Mouse (Mus musculus) hindbrain, embryonic 16.5 days (tissue): ENCODE results near the gene Ripply3. TPM values are rescaled to one million over a fixed set of nuclear protein-coding genes. Genes with fewer than 3 reads are reported as not detected.
A peak's percentile ranks its signal among the peaks of the same experiment; 100 is the strongest.

ENCODE experiments used
- ATAC-seq: fragments of 200-750 bp; cut with Nextera tagmentation; 2 replicates; pipeline ENCODE4 v1.8.0; 2017; ENCODE audit warnings: moderate TSS enrichment, moderate library complexity
- H3K27ac ChIP-seq: fragments of 300-500 bp; sonication (generic); 2 replicates; pipeline ENCODE4 v1.5.1; 2014; ENCODE audit warnings: low read depth, mild to moderate bottlenecking, control low read depth, low read length, moderate library complexity
- H3K27me3 ChIP-seq: fragments of 300-500 bp; sonication (generic); replicated peaks from 2 replicates; pipeline ENCODE4 v1.6.1; 2014; ENCODE audit warnings: low read length; ENCODE audit not compliant: control insufficient read depth, insufficient read depth
- H3K36me3 ChIP-seq: fragments of 300-500 bp; sonication (generic); 2 replicates; pipeline ENCODE4 v1.6.1; 2014; ENCODE audit warnings: mild to moderate bottlenecking, low read length, moderate library complexity, mixed read lengths; ENCODE audit not compliant: control insufficient read depth, insufficient read depth
- H3K4me1 ChIP-seq: fragments of 300-500 bp; sonication (generic); 2 replicates; pipeline ENCODE4 v1.6.1; 2014; ENCODE audit warnings: low read depth, low read length; ENCODE audit not compliant: control insufficient read depth, insufficient read depth
- H3K4me2 ChIP-seq: fragments of 300-500 bp; sonication (generic); 2 replicates; pipeline ENCODE4 v1.6.1; 2014; ENCODE audit warnings: mild to moderate bottlenecking, low read length, control low read depth, moderate library complexity
- H3K4me3 ChIP-seq: fragments of 300-500 bp; sonication (generic); 2 replicates; pipeline ENCODE4 v1.5.1; 2014; ENCODE audit warnings: mild to moderate bottlenecking, low read length, control low read depth, moderate library complexity
- H3K9ac ChIP-seq: fragments of 300-500 bp; sonication (generic); 2 replicates; pipeline ENCODE4 v1.6.1; 2014; ENCODE audit warnings: low read depth, mild to moderate bottlenecking, control low read depth, low read length, moderate library complexity
- H3K9me3 ChIP-seq: fragments of 300-500 bp; sonication (generic); 2 replicates; pipeline ENCODE4 v1.6.1; 2014; ENCODE audit warnings: mild to moderate bottlenecking, low read length, moderate library complexity; ENCODE audit not compliant: control insufficient read depth
- WGBS: fragments of 180-500 bp; shearing (Covaris S2); extraction: QIAGEN DNeasy Blood & Tissue Kit; methylation state at CpG from one replicate; pipeline ENCODE4 v1.1.7; 2014; 5-methylcytosine and 5-hydroxymethylcytosine counted together
- polyA plus RNA-seq: library from polyadenylated mRNA; unstranded; fragments of >200 nt; fragmentation: Nextera tagmentation; extraction: Ambion mirVana; gene quantifications from 2 replicates; pipeline ENCODE4 v1.2.1, GENCODE M21; 2015

Ripply3 gene
- polyA plus RNA-seq, 1 experiment from 2014 or later, result 0.84 TPM

- H3K9ac ChIP-seq, result no peak overlapping the region
- WGBS, result 91% methylated on average over 2 of the region's 2 CpGs
- no peak overlapping the region for H3K4me3 ChIP-seq
- no peak overlapping the region for H3K27ac ChIP-seq
- H3K4me1 ChIP-seq, result peaks cover 9% of the 10 kb centered on the region
- 0 out of 2 replicates have a peak, but pooled peaks cover 3% of the 10 kb centered on the region for H3K27me3 ChIP-seq
- H3K9me3 ChIP-seq, result no peaks in the 10 kb centered on the region
- no peak for ATAC-seq
- no peak overlapping the region for H3K4me2 ChIP-seq
- no peaks in the 10 kb centered on the region for H3K36me3 ChIP-seq
Measured at GRCm38 (mm10) chr16:94348779-94349178, 20.6 kb downstream of the Ripply3 start.

GRCm38 (mm10) chr16:94349588-94350286 is 21.5 kb downstream of the Ripply3 start:
- no peaks in the 10 kb centered on the region for H3K9me3 ChIP-seq
- 53% methylated on average over 11 of the region's 11 CpGs for WGBS
- ATAC-seq, result 0 out of 2 replicates have a peak, but pooled peaks have one; percentile 67

GRCm38 (mm10) chr16:94350287-94350677 is 22.1 kb downstream of the Ripply3 start:
- 63% methylated on average over 10 of the region's 10 CpGs for WGBS
- Histone ChIP-seq H3K9ac (peak overlapping the region; percentile 22; the same call in 1 of the 2 replicates), H3K36me3 (no peaks in the 10 kb centered on the region), H3K27ac (no peak overlapping the region), H3K4me1 (peaks cover 9% of the 10 kb centered on the region), H3K27me3 (0 out of 2 replicates have a peak, but pooled peaks cover 3% of the 10 kb centered on the region), H3K4me2 (no peak overlapping the region), H3K9me3 (no peaks in the 10 kb centered on the region), H3K4me3 (no peak overlapping the region)
- no peak for ATAC-seq

More at GRCm38 (mm10) chr16:94349588-94350286, 21.5 kb downstream of the Ripply3 start:
- no peaks in the 10 kb centered on the region for H3K36me3 ChIP-seq
- no peak overlapping the region for H3K4me3 ChIP-seq
- 0 out of 2 replicates have a peak, but pooled peaks cover 3% of the 10 kb centered on the region for H3K27me3 ChIP-seq
- H3K4me2 ChIP-seq, result peak overlapping the region; percentile 8; the same call in 1 of the 2 replicates
- H3K4me1 ChIP-seq, result peaks cover 9% of the 10 kb centered on the region
- H3K9ac ChIP-seq, result no peak overlapping the region; the same call in 1 of the 2 replicates
- H3K27ac ChIP-seq, result no peak overlapping the region

- Histone ChIP-seq H3K27me3 (0 out of 2 replicates have a peak, but pooled peaks cover 3% of the 10 kb centered on the region), H3K27ac (no peak overlapping the region), H3K9ac (no peak overlapping the region), H3K36me3 (no peaks in the 10 kb centered on the region), H3K4me2 (no peak overlapping the region), H3K9me3 (no peaks in the 10 kb centered on the region), H3K4me1 (peaks cover 9% of the 10 kb centered on the region), H3K4me3 (no peak overlapping the region)
- WGBS, result 51% methylated on average over 9 of the region's 9 CpGs
- no peak for ATAC-seq
Measured at GRCm38 (mm10) chr16:94354450-94354849, 26.2 kb downstream of the Ripply3 start.

- no peak for ATAC-seq
- no peaks in the 10 kb centered on the region for H3K9me3 ChIP-seq
- H3K27ac ChIP-seq, result no peak overlapping the region
- H3K4me2 ChIP-seq, result no peak overlapping the region
- no peaks in the 10 kb centered on the region for H3K4me1 ChIP-seq
- H3K36me3 ChIP-seq, result no peaks in the 10 kb centered on the region
- H3K27me3 ChIP-seq, result 0 out of 2 replicates have a peak, but pooled peaks cover 3% of the 10 kb centered on the region
- no peak overlapping the region for H3K4me3 ChIP-seq
- 76% methylated on average over 7 of the region's 7 CpGs for WGBS
- no peak overlapping the region for H3K9ac ChIP-seq
Measured at GRCm38 (mm10) chr16:94356046-94356445, 27.8 kb downstream of the Ripply3 start.

- Histone ChIP-seq H3K4me3 (no peak overlapping the region), H3K36me3 (no peaks in the 10 kb centered on the region), H3K27ac (no peak overlapping the region), H3K9me3 (no peaks in the 10 kb centered on the region), H3K4me1 (peaks cover 2% of the 10 kb centered on the region), H3K27me3 (0 out of 2 replicates have a peak, but pooled peaks cover 3% of the 10 kb centered on the region), H3K9ac (no peak overlapping the region), H3K4me2 (no peak overlapping the region)
- ATAC-seq, result no peak
- WGBS, result 85% methylated on average over 11 of the region's 11 CpGs
Measured at GRCm38 (mm10) chr16:94356776-94357494, 28.7 kb downstream of the Ripply3 start.

GRCm38 (mm10) chr16:94358091-94358490 is 29.9 kb downstream of the Ripply3 start:
- Histone ChIP-seq H3K4me2 (no peak overlapping the region), H3K9ac (no peak overlapping the region), H3K4me3 (no peak overlapping the region), H3K27me3 (0 out of 2 replicates have a peak, but pooled peaks cover 3% of the 10 kb centered on the region), H3K36me3 (no peaks in the 10 kb centered on the region), H3K27ac (no peak overlapping the region), H3K9me3 (no peaks in the 10 kb centered on the region), H3K4me1 (peaks cover 6% of the 10 kb centered on the region)
- no peak for ATAC-seq
- 86% methylated on average over 3 of the region's 3 CpGs for WGBS

- Histone ChIP-seq H3K9me3 (no peaks in the 10 kb centered on the region), H3K9ac (no peak overlapping the region), H3K4me2 (no peak overlapping the region), H3K4me1 (peaks cover 6% of the 10 kb centered on the region), H3K36me3 (no peaks in the 10 kb centered on the region; the same call in 1 of the 2 replicates), H3K27ac (no peak overlapping the region), H3K27me3 (no peaks in the 10 kb centered on the region), H3K4me3 (no peak overlapping the region)
- no peak for ATAC-seq
- 87% methylated on average over 13 of the region's 13 CpGs for WGBS
Measured at GRCm38 (mm10) chr16:94360578-94361350, 32.5 kb downstream of the Ripply3 start.
